Mouse (Mus musculus) intestine, embryonic 14.5 days (tissue): ENCODE data around the gene Pdlim4. TPM values are rescaled to one million over a fixed set of nuclear protein-coding genes. Genes with fewer than 3 reads are reported as not detected.

Experiments used
- ATAC-seq: fragments of 200-750 bp; cut with Nextera tagmentation; replicated peaks from 2 replicates; pipeline ENCODE4 v1.8.0; 2017; ENCODE audit warnings: low read depth, moderate number of reproducible peaks, moderate TSS enrichment, moderate library complexity; ENCODE audit not compliant: low FRiP score, low TSS enrichment
- DNase-seq: peaks from one replicate; pipeline ENCODE4 v3.0.0-alpha.2; 2018; ENCODE audit warnings: low spot score
- H3K27ac ChIP-seq: fragments of 300-500 bp; sonication (generic); 2 replicates; pipeline ENCODE4 v1.5.1; 2014; ENCODE audit warnings: low read depth, mild to moderate bottlenecking, control low read depth
- H3K27me3 ChIP-seq: fragments of 300-500 bp; sonication (generic); replicated peaks from 2 replicates; pipeline ENCODE4 v1.6.1; 2014; ENCODE audit warnings: low read length, control low read depth; ENCODE audit not compliant: control insufficient read depth, insufficient read depth
- H3K36me3 ChIP-seq: fragments of 300-500 bp; sonication (generic); 2 replicates; pipeline ENCODE4 v1.6.1; 2014; ENCODE audit warnings: low read length, control low read depth; ENCODE audit not compliant: control insufficient read depth, insufficient read depth
- H3K4me1 ChIP-seq: fragments of 300-500 bp; sonication (generic); replicated peaks from 2 replicates; pipeline ENCODE4 v1.6.1; 2014; ENCODE audit warnings: low read length, control low read depth, mixed read lengths; ENCODE audit not compliant: control insufficient read depth, insufficient read depth
- H3K4me2 ChIP-seq: fragments of 300-500 bp; sonication (generic); 2 replicates; pipeline ENCODE4 v1.6.1; 2014; ENCODE audit warnings: low read length
- H3K4me3 ChIP-seq: fragments of 300-500 bp; sonication (generic); 2 replicates; pipeline ENCODE4 v1.5.1; 2014; ENCODE audit warnings: low read depth, low read length, control low read depth, mixed read lengths
- H3K9ac ChIP-seq: fragments of 300-500 bp; sonication (generic); 2 replicates; pipeline ENCODE4 v1.6.1; 2014; ENCODE audit warnings: mild to moderate bottlenecking, low read length
- H3K9me3 ChIP-seq: fragments of 300-500 bp; sonication (generic); 2 replicates; pipeline ENCODE4 v1.6.1; 2016; ENCODE audit warnings: low read length, control low read depth; ENCODE audit not compliant: control insufficient read depth
- WGBS: fragments of 180-500 bp; shearing (Covaris S2); extraction: QIAGEN DNeasy Blood & Tissue Kit; methylation state at CpG from one replicate; pipeline ENCODE4 v1.1.7; 2014; 5-methylcytosine and 5-hydroxymethylcytosine counted together
- polyA plus RNA-seq: library from polyadenylated mRNA; unstranded; fragments of >200 nt; fragmentation: Nextera tagmentation; extraction: Ambion mirVana; gene quantifications from 2 replicates; pipeline ENCODE4 v1.2.1, GENCODE M21; 2014

Pdlim4 gene
- polyA plus RNA-seq, result 48.2 and 59.5 TPM in 2 replicates

- WGBS, result 2% methylated on average over 56 of the region's 61 CpGs
- peak; percentile 57 for ATAC-seq
- DNase-seq, result peak; percentile 83
Observed at GRCm38 (mm10) chr11:54068520-54069371, at the start of gene Pdlim4. Gene Pdlim4 (minus strand): TSS chr11:54069014.

GRCm38 (mm10) chr11:54117096-54117495 lies 48.3 kb upstream of the Pdlim4 start:
- ATAC-seq, result no peak
- 90% methylated on average over 10 of the region's 10 CpGs for WGBS
- no peaks in the 10 kb centered on the region for H3K9me3 ChIP-seq

More at GRCm38 (mm10) chr11:54068520-54069371, at the start of gene Pdlim4:
- H3K36me3 ChIP-seq, result no peaks in the 10 kb centered on the region
- H3K4me3 ChIP-seq, result peak within 1 kb of the TSS; percentile 64
- peak within 1 kb of the TSS; percentile 74 for H3K27ac ChIP-seq
- H3K27me3 ChIP-seq, result no peaks in the 10 kb centered on the region
- H3K4me2 ChIP-seq, result peak within 1 kb of the TSS; percentile 83
- peaks cover 18% of the 10 kb centered on the region for H3K4me1 ChIP-seq
- H3K9me3 ChIP-seq, result no peaks in the 10 kb centered on the region
- peak within 1 kb of the TSS; percentile 80 for H3K9ac ChIP-seq

GRCm38 (mm10) chr11:54116406-54116805 lies 47.6 kb upstream of the Pdlim4 start:
- Histone ChIP-seq H3K9ac (no peak overlapping the region), H3K4me2 (no peak overlapping the region), H3K4me3 (no peak overlapping the region), H3K27ac (no peak overlapping the region), H3K4me1 (peaks cover 22% of the 10 kb centered on the region), H3K9me3 (no peaks in the 10 kb centered on the region), H3K36me3 (peaks cover 29% of the 10 kb centered on the region), H3K27me3 (no peaks in the 10 kb centered on the region)
- no peak for ATAC-seq
- DNase-seq, result no peak
- 92% methylated on average over 4 of the region's 4 CpGs for WGBS

More at GRCm38 (mm10) chr11:54117096-54117495, 48.3 kb upstream of the Pdlim4 start:
- no peak for DNase-seq
- Histone ChIP-seq H3K27ac (no peak overlapping the region), H3K4me2 (no peak overlapping the region), H3K27me3 (no peaks in the 10 kb centered on the region), H3K4me1 (peaks cover 18% of the 10 kb centered on the region), H3K36me3 (peaks cover 25% of the 10 kb centered on the region), H3K9ac (no peak overlapping the region), H3K4me3 (no peak overlapping the region)

GRCm38 (mm10) chr11:54115911-54116310 lies 47.1 kb upstream of the Pdlim4 start:
- Histone ChIP-seq H3K9me3 (no peaks in the 10 kb centered on the region), H3K4me2 (no peak overlapping the region), H3K4me3 (no peak overlapping the region), H3K27ac (no peak overlapping the region), H3K36me3 (peaks cover 33% of the 10 kb centered on the region), H3K27me3 (no peaks in the 10 kb centered on the region), H3K4me1 (peaks cover 22% of the 10 kb centered on the region), H3K9ac (no peak overlapping the region)
- WGBS, result 54% methylated on average over 3 of the region's 3 CpGs
- ATAC-seq (no peak), DNase-seq (no peak)

GRCm38 (mm10) chr11:54115301-54115700 lies 46.5 kb upstream of the Pdlim4 start:
- Histone ChIP-seq H3K9ac (no peak overlapping the region), H3K27me3 (no peaks in the 10 kb centered on the region), H3K36me3 (peaks cover 36% of the 10 kb centered on the region), H3K4me1 (peaks cover 22% of the 10 kb centered on the region), H3K27ac (no peak overlapping the region), H3K4me3 (no peak overlapping the region), H3K9me3 (no peaks in the 10 kb centered on the region), H3K4me2 (no peak overlapping the region)
- DNase-seq, result no peak
- ATAC-seq, result no peak
- 86% methylated on average over 8 of the region's 8 CpGs for WGBS

GRCm38 (mm10) chr11:54114746-54115145 lies 45.9 kb upstream of the Pdlim4 start:
- H3K36me3 ChIP-seq, result peaks cover 33% of the 10 kb centered on the region
- no peak overlapping the region for H3K27ac ChIP-seq
- no peak overlapping the region for H3K9ac ChIP-seq
- DNase-seq (no peak), ATAC-seq (no peak)
- no peaks in the 10 kb centered on the region for H3K9me3 ChIP-seq
- H3K27me3 ChIP-seq, result no peaks in the 10 kb centered on the region
- H3K4me3 ChIP-seq, result no peak overlapping the region
- H3K4me1 ChIP-seq, result peaks cover 22% of the 10 kb centered on the region
- 96% methylated on average over 3 of the region's 3 CpGs for WGBS
- H3K4me2 ChIP-seq, result no peak overlapping the region

GRCm38 (mm10) chr11:54113352-54113751 lies 44.5 kb upstream of the Pdlim4 start:
- Histone ChIP-seq H3K4me1 (peaks cover 22% of the 10 kb centered on the region), H3K27me3 (no peaks in the 10 kb centered on the region), H3K4me2 (peak overlapping the region; percentile 41), H3K4me3 (0 out of 2 replicates have a peak overlapping the region, but pooled peaks have one; percentile 7), H3K27ac (peak overlapping the region; percentile 89), H3K36me3 (peaks cover 26% of the 10 kb centered on the region; the same call in 1 of the 2 replicates), H3K9me3 (no peaks in the 10 kb centered on the region), H3K9ac (peak overlapping the region; percentile 40)
- DNase-seq (no peak), ATAC-seq (no peak; the same call in 1 of the 2 replicates)
- WGBS, result 21% methylated on average over 4 of the region's 4 CpGs

GRCm38 (mm10) chr11:54112920-54113319 lies 44.1 kb upstream of the Pdlim4 start:
- H3K4me1 ChIP-seq, result peaks cover 22% of the 10 kb centered on the region
- peak overlapping the region; percentile 89 for H3K27ac ChIP-seq
- 0 out of 2 replicates have a peak overlapping the region, but pooled peaks have one; percentile 7 for H3K4me3 ChIP-seq
- H3K9me3 ChIP-seq, result no peaks in the 10 kb centered on the region
- ATAC-seq (peak; percentile 98), DNase-seq (peak; percentile 89)
- H3K9ac ChIP-seq, result peak overlapping the region; percentile 40
- H3K36me3 ChIP-seq, result peaks cover 24% of the 10 kb centered on the region; the same call in 1 of the 2 replicates
- peak overlapping the region; percentile 41 for H3K4me2 ChIP-seq
- 1% methylated on average over 10 of the region's 10 CpGs for WGBS
- no peaks in the 10 kb centered on the region for H3K27me3 ChIP-seq
